Mouse (Mus musculus) ES-E14 (cell line): ENCODE data around the gene Aqp11. TPM values are rescaled to one million over a fixed set of nuclear protein-coding genes. Genes with fewer than 3 reads are reported as not detected.

Source experiments
- DNase-seq: peaks from one replicate; pipeline ENCODE4 v3.0.0-alpha.2; 2013; ENCODE audit warnings: low read depth, low spot score
- H3K27ac ChIP-seq: 2 replicates; pipeline ENCODE4 v1.5.1; 2012; ENCODE audit warnings: low read depth, mild to moderate bottlenecking, low read length, moderate library complexity, mixed read lengths; ENCODE audit not compliant: poor library complexity, insufficient read depth, severe bottlenecking
- H3K36me3 ChIP-seq: 2 replicates; pipeline ENCODE4 v1.6.1; 2012; ENCODE audit warnings: mild to moderate bottlenecking, low read length, moderate library complexity, mixed read lengths; ENCODE audit not compliant: control insufficient read depth, poor library complexity, insufficient read depth, severe bottlenecking
- H3K4me1 ChIP-seq, 2 experiments: fragments of 150-350 bp in 1 of 2; sonication (generic) in 1 of 2; 2 replicates each; pipeline ENCODE4 v1.6.1; 2012; ENCODE audit warnings: low read length in 2 of 2, mild to moderate bottlenecking in 1 of 2, mixed read lengths in 1 of 2; ENCODE audit not compliant: control insufficient read depth in 2 of 2, insufficient read depth in 2 of 2, poor library complexity in 1 of 2
- H3K4me3 ChIP-seq, 2 experiments: fragments of 150-350 bp in 1 of 2; sonication (generic) in 1 of 2; 2 replicates each; pipeline ENCODE4 v1.5.1; 2012; ENCODE audit warnings: low read length in 2 of 2, low read depth in 1 of 2, mild to moderate bottlenecking in 1 of 2, mixed read lengths in 1 of 2; ENCODE audit not compliant: insufficient read depth in 1 of 2, poor library complexity in 1 of 2, severe bottlenecking in 1 of 2
- H3K9ac ChIP-seq: 2 replicates; pipeline ENCODE4 v1.6.1; 2012; ENCODE audit warnings: low read depth, mild to moderate bottlenecking, low read length, mixed read lengths; ENCODE audit not compliant: poor library complexity, insufficient read depth, severe bottlenecking
- H3K9me3 ChIP-seq: fragments of 150-350 bp; sonication (generic); 2 replicates; pipeline ENCODE4 v1.6.1; 2012; ENCODE audit warnings: low read depth, mild to moderate bottlenecking, low read length; ENCODE audit not compliant: control insufficient read depth, insufficient read depth
- CHD2 ChIP-seq: IDR thresholded peaks from 2 replicates; pipeline ENCODE4 v1.6.1; 2014; ENCODE audit warnings: mild to moderate bottlenecking, low read depth, low read length, inconsistent platforms
- HCFC1 ChIP-seq: IDR thresholded peaks from 2 replicates; pipeline ENCODE4 v1.6.1; 2012; ENCODE audit warnings: low read length, inconsistent platforms, borderline replicate concordance; ENCODE audit not compliant: insufficient read depth
- MAFK ChIP-seq: IDR thresholded peaks from 2 replicates; pipeline ENCODE4 v1.6.1; 2014; ENCODE audit warnings: mild to moderate bottlenecking, low read depth, low read length, inconsistent platforms; ENCODE audit not compliant: insufficient read depth
- ZC3H11A ChIP-seq: IDR thresholded peaks from 2 replicates; pipeline ENCODE4 v1.6.1; 2012; ENCODE audit warnings: low read depth, mild to moderate bottlenecking, inconsistent platforms, low read length, borderline replicate concordance
- ZNF384 ChIP-seq: IDR thresholded peaks from 2 replicates; pipeline ENCODE4 v1.6.1; 2012; ENCODE audit warnings: low read depth, low read length, inconsistent platforms
- in situ Hi-C, 2 experiments: fragments of 600-800 bp; cut with MboI; formaldehyde crosslinking; loops; one replicate each; pipeline ENCODE4 v1.15.1; 2025; ENCODE audit warnings: low sequenced_read_pairs in 2 of 2, inconsistent platforms in 1 of 2; ENCODE audit not compliant: unreplicated experiment in 2 of 2
- total RNA-seq: library from RNA; depleted of rRNA; stranded (reverse); fragments of 300-350 nt; gene quantifications from 2 replicates; pipeline ENCODE4 v1.2.3, GENCODE M21; 2012

Gene Aqp11
- total RNA-seq, 1 experiment, result 3.6 TPM

GRCm38 (mm10) chr7:97777191-97777590 lies 39.1 kb upstream of the Aqp11 start:
- no peak overlapping the region for H3K27ac ChIP-seq
- in situ Hi-C loops, result no loop called here
- H3K9me3 ChIP-seq, result no peaks in the 10 kb centered on the region
- H3K4me3 ChIP-seq, result no peak overlapping the region
- H3K36me3 ChIP-seq, result no peaks in the 10 kb centered on the region
- TF ChIP-seq HCFC1 (no peak), ZC3H11A (no peak), CHD2 (no peak), MAFK (no peak), ZNF384 (no peak)
- no peak for DNase-seq
- H3K9ac ChIP-seq, result no peak overlapping the region
- H3K4me1 ChIP-seq, result no peaks in the 10 kb centered on the region

GRCm38 (mm10) chr7:97775923-97776322 lies 37.8 kb upstream of the Aqp11 start:
- Histone ChIP-seq H3K4me1 (no peaks in the 10 kb centered on the region), H3K9me3 (no peaks in the 10 kb centered on the region), H3K4me3 (no peak overlapping the region), H3K9ac (no peak overlapping the region), H3K27ac (no peak overlapping the region), H3K36me3 (no peaks in the 10 kb centered on the region)
- in situ Hi-C loops, result no loop called here
- TF ChIP-seq ZNF384 (no peak), ZC3H11A (no peak), HCFC1 (no peak), CHD2 (no peak), MAFK (no peak)
- DNase-seq, result no peak

GRCm38 (mm10) chr7:97775380-97775779 lies 37.3 kb upstream of the Aqp11 start:
- Histone ChIP-seq H3K4me3 (no peak overlapping the region), H3K9me3 (no peaks in the 10 kb centered on the region), H3K27ac (no peak overlapping the region), H3K9ac (no peak overlapping the region), H3K4me1 (no peaks in the 10 kb centered on the region), H3K36me3 (no peaks in the 10 kb centered on the region)
- TF ChIP-seq HCFC1, result no peak
- TF ChIP-seq MAFK, result no peak
- TF ChIP-seq ZNF384, result no peak
- no peak for TF ChIP-seq ZC3H11A
- no peak for TF ChIP-seq CHD2
- no peak for DNase-seq
- in situ Hi-C loops, result no loop called here

- DNase-seq, result no peak
- Histone ChIP-seq H3K9ac (no peak overlapping the region), H3K9me3 (no peaks in the 10 kb centered on the region), H3K4me3 (no peak overlapping the region), H3K27ac (no peak overlapping the region), H3K4me1 (peaks cover 0 to 2% of the 10 kb centered on the region in 2 experiments; a peak in 1 of 4 replicates), H3K36me3 (no peaks in the 10 kb centered on the region)
- TF ChIP-seq ZNF384 (no peak), ZC3H11A (no peak), HCFC1 (no peak), MAFK (no peak), CHD2 (no peak)
- in situ Hi-C loops, result no loop called here
These were observed 32.9 kb upstream of the Aqp11 start for GRCm38 (mm10) chr7:97770841-97771620.

- Histone ChIP-seq H3K27ac (no peak overlapping the region), H3K9me3 (no peaks in the 10 kb centered on the region), H3K36me3 (no peaks in the 10 kb centered on the region), H3K9ac (no peak overlapping the region), H3K4me1 (peaks cover 0 to 2% of the 10 kb centered on the region in 2 experiments; a peak in 1 of 4 replicates), H3K4me3 (no peak overlapping the region)
- in situ Hi-C loops, result no loop called here
- TF ChIP-seq MAFK (no peak), ZC3H11A (no peak), ZNF384 (no peak), HCFC1 (no peak), CHD2 (no peak)
- DNase-seq, result no peak
These were observed 30.9 kb upstream of the Aqp11 start for GRCm38 (mm10) chr7:97769020-97769419.
